Mouse (Mus musculus) heart, adult 9 months (tissue): ENCODE results near the gene Slc25a21.

Source experiments
- DNase-seq, 2 experiments: peaks; one replicate each; pipeline ENCODE4 v3.0.0; 2022; ENCODE audit warnings: low spot score in 2 of 2

The Slc25a21 gene

GRCm38 (mm10) chr12:56773941-56774340 is 423.3 kb downstream of the Slc25a21 start:
- no peak for DNase-seq

GRCm38 (mm10) chr12:56769421-56769820 is 427.9 kb downstream of the Slc25a21 start:
- no peak for DNase-seq

- no peak for DNase-seq
Measured at GRCm38 (mm10) chr12:56767474-56767873, 429.8 kb downstream of the Slc25a21 start.

GRCm38 (mm10) chr12:56737104-56737503 is 460.2 kb downstream of the Slc25a21 start:
- no peak for DNase-seq

- no peak for DNase-seq
Measured at GRCm38 (mm10) chr12:56727631-56728030, 469.6 kb downstream of the Slc25a21 start.

GRCm38 (mm10) chr12:56718707-56719051 is 478.6 kb downstream of the Slc25a21 start:
- DNase-seq = no peak

GRCm38 (mm10) chr12:56717971-56718706 is 479.1 kb downstream of the Slc25a21 start:
- no peak for DNase-seq

- DNase-seq = no peak
Measured at GRCm38 (mm10) chr12:56701004-56701403, 496.3 kb downstream of the Slc25a21 start.

- DNase-seq = no peak
Measured at GRCm38 (mm10) chr12:56699915-56700900, 497.1 kb downstream of the Slc25a21 start.

GRCm38 (mm10) chr12:56699351-56699750 is 497.9 kb downstream of the Slc25a21 start:
- no peak for DNase-seq

- DNase-seq = no peak
Measured at GRCm38 (mm10) chr12:56698191-56698980, 498.9 kb downstream of the Slc25a21 start.

GRCm38 (mm10) chr12:56697785-56698184 is 499.5 kb downstream of the Slc25a21 start:
- no peak for DNase-seq

GRCm38 (mm10) chr12:56697011-56697740 is 500.1 kb downstream of the Slc25a21 start:
- no peak for DNase-seq

- DNase-seq = no peak
Measured at GRCm38 (mm10) chr12:56696174-56697010, 500.9 kb downstream of the Slc25a21 start.

- DNase-seq = peak; percentile 36 to 56
Measured at GRCm38 (mm10) chr12:56695358-56696173, 501.7 kb downstream of the Slc25a21 start.

- DNase-seq = no peak
Measured at GRCm38 (mm10) chr12:56694936-56695335, 502.3 kb downstream of the Slc25a21 start.

GRCm38 (mm10) chr12:56694361-56694760 is 502.9 kb downstream of the Slc25a21 start:
- DNase-seq = no peak

- no peak for DNase-seq
Measured at GRCm38 (mm10) chr12:56693411-56694098, 503.7 kb downstream of the Slc25a21 start.

- no peak for DNase-seq
Measured at GRCm38 (mm10) chr12:56692536-56692935, 504.7 kb downstream of the Slc25a21 start.
